Mouse (Mus musculus) CH12F3 (cell line): ENCODE data around the gene Wdr31.

Experiments
- in situ Hi-C: fragments of 300-500 bp; cut with MboI; formaldehyde crosslinking; loops from 2 replicates; pipeline ENCODE4 v1.14.3; 2020; ENCODE audit warnings: low sequenced_read_pairs

Gene Wdr31

DNA sequence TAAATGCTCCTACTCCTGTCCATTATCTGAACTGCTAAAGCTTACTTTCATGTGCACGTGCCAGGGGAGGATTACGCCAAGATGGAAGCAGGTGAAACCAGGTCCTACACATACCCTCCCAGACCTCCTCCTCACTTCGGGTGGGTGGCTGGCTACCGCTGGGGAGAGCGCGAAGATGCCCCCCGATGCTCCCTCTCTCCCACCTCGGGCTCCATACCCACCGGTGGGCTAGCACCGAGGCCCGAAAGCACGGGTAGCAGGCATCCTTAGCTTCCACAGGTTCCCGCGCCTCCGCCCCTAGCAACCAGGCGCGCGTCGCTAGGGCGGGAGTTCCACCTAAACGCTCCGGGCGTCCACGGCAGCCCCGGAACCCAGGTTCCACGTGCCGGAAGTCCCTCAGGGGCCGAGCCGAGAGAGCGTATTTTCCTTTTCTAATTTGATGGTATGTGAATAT lies at the start of gene Wdr31:
TSS of gene Wdr31 (minus strand) at position 299 of the 454 bp plus-strand sequence.
- in situ Hi-C loops: no loop called here

DNA sequence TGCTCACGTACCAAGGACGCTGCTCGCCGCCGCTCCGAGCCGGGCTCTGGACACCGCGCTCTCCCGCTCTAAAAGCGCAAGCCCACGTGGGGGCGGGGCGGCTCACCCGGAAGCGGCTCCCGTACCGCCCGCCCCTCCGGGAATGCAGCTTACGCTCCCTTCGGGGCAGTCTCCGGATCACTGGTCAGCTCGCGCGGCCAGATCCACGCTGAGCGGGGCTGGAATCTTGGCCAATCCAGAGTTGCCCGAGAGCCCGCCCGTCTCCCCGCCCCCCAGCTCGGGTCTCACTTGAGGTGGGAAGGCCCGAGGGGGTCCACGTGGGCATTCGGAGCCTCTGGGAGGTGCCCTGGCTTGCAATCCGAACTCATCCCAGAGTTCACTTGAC lies 49.1 kb upstream of the Wdr31 start, which contains the start of gene Alad:
TSS of gene Alad (minus strand) at position 70 of the 385 bp plus-strand sequence.
- in situ Hi-C loops: no loop called here

DNA sequence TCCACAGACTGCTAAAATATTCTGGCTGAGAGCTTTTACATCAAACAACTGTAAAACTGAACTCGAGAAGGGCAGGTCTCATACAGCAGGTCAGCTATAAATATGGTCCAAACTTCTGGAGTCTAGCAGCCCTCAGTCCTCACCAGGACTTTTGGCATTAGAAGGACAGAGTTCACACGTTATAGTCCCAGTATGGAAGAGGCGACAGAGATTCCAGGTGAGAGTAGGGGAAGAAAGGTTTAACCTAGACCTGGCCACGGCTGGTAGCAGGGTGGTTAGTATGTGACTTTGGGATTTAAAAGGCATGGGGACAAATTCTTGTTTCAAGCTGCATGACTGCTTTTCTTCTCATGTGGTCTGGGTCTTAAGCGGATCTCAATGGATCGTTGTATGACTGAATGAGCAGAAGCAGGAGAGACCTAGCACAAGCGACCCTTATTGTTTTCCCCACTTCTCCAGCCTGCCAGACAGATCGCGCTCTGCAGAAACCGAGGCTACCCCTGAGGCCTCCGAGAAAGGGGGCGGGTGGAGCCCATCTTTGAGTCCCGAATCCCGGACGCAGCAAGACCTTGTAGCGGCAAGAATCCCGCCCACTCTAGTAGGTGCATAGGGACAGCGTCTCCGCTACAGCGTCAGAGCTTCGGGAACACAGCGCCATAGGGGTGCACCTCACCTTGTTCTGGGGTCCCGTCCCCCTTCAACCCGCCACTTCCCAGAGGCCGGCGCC lies 48.6 kb upstream of the Wdr31 start:
- in situ Hi-C loops: no loop called here

DNA sequence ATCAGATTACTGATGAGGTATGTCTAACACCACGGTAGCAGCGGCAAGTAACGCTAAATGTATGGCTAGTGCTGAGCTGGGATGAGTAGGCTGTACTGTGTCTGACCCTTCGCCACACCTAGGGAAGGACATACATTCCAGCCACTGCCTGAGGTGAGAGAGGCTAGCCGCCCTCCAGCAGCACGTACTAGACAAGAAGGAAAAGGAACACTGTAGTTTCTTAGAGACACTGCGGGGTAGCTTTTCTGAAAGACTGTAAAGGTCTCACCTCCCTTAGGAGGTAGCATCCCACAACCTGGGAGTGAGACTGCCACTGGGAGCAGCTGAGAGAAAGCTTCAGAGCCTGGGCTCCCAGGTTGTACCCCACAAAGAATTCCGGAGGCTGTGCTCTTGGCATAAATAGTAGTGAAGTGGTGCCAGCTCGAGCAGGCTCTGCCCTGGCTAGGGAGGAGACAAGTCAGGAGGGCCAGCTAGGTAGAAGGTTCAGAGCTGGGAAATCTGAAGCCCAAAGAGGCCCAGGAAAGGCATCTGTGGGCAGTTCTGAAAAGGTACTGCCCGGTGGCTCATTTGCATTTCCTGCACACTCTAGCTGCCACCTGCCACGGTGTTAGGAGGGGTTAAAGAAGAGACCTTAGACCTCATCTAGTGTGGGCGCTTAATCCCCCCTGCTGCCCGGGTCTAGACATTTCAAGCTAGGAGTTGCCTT lies 47.9 kb upstream of the Wdr31 start:
- in situ Hi-C loops: no loop called here

DNA sequence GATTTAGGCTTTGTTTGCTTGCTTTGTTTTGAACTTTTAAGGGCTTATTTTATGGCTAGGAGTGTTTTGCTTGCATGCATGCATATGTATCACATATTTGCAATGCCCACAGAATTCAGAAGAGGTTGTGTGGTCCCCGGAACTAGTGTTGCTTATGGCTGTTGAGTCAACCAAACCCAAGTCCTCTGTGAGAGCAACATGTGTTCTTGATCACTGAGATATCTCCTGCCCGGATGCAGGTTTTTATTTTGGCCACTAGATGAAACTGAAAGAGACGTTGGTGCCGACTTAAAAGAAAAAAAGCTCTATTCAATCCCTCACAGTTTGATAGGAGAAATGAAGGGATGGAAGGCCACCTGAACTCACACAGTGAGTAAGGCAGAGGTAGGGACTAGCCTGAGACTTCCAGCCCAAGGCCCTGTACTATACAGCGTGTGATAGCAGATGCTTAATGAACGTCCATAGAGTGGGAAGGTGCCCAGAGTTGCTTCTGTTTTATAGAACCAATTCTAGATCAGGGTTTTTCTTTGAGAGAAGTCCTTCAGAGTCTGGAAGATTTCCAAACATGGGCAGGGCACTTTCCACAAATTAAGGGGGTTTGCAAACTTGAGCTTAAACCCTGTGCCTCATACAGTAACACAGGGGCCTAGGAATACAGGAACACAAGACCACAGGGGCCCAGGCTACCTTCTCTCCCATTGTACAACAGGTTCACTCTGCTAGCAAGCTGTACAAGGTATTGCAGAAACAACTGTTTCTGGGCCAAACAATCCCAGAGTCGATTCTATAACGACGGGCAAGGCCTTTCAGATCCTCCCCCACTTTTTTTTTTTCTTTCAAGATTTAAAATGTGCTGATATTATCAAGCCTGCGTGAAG lies 47.1 kb upstream of the Wdr31 start:
- in situ Hi-C loops: no loop called here

DNA sequence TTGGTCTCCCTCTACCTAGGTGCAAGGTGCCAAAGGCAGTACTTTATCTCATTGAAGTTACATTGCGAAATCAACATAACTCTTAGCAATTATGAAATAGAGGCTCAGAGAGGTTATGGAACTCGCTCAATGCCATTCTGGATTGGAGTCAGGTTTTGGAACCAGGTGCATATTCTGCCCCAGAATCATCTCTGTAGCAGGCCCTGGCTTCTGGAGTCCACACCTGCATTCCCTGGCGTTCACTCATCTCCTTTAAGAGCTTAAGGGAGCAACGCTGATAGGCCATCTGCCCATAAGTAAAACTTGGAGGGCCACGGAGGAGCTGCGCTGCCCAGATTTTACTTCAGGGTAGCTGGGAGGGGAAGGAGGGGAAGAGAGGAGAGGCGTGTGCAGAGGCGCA lies 46.4 kb upstream of the Wdr31 start:
- in situ Hi-C loops: no loop called here

DNA sequence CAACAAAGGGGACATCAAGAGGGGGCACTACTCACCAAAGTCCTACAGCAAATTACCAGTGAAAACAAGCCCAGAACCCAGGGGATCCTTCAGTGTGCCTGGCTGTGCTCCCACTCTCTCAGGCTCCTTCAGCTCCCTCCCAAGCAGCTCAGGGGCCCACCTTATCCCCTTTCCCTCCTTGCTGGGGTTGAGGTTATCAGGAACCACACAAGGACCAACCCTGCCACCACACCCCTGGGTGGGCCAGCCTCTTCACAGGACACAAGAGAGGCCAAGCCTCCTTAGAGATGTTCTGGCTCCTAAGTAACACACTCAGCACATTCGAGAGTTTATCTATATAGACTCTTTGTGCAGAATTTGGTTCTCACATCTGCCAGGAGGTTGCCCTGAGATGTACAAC lies 45.9 kb upstream of the Wdr31 start:
- in situ Hi-C loops: no loop called here

DNA sequence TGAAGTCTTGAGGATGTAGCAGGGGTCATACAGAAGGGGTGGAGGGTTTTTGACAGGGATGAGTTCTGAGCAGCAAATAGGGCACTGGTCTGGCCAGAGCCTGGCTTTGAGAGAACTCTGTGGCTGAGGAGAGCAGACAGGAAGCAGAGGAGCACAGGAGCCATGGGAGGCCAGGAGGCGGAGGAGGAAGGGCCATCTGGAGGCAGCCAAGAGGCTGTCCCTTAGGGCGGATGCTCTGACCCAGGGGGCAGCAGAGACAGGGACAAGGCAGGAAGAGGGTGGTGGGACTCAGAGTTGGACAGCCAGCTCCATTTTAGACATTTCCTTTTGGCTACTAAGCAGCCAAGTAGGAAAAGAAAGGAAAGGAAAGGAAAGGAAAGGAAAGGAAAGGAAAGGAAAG lies 45.4 kb upstream of the Wdr31 start:
- in situ Hi-C loops: no loop called here

- in situ Hi-C loops: no loop called here
Measured at GRCm38 (mm10) chr4:62515490-62515889, 44.8 kb upstream of the Wdr31 start.

DNA sequence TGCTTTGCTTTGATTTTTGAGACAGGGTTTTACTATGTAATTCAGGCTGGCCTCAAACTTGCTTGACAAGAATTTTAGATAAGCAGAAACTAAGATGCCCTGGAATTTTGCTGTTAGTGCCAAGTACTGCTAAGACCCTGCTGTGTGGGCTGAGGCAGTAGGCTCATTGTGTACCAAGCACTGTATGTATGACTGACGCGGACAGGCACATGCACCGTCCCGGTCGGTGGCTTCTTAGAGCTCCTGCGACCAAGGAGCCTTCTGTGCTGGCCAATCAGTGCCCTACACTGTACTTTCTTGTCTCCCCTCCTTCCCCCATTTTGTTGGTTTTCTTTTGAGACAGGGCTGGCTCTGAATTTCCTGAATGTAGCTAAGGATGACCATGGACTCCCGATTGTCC lies 44.3 kb upstream of the Wdr31 start:
- in situ Hi-C loops: no loop called here

GRCm38 (mm10) chr4:62513998-62514506 lies 43.4 kb upstream of the Wdr31 start:
- in situ Hi-C loops: no loop called here

DNA sequence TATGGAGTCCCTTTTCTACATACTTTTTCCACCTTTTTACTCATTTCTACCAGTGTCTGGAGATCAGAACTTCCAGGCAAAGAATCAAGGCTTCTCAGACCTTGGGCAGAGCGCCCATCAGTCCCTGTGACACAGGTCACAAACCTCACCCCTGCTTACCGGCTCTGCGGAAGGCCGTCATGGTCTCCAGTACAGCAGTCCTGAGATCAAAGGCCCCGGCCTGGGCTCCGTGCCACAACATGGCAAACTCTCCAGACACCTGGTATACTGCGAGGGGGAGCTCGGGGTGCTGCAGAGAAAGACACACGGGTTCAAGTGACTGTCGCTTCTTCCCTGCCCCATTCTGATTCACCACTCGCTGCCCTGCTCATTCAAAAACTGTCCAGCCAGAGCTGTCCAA lies 39.2 kb upstream of the Wdr31 start:
- in situ Hi-C loops: loop anchor here (10.0 kb wide), 1 partner anchor 155 kb away; no protein-coding TSS in a partner anchor

GRCm38 (mm10) chr4:62508839-62509238 lies 38.1 kb upstream of the Wdr31 start:
- in situ Hi-C loops: loop anchor here (10.0 kb wide), 1 partner anchor 154 kb away; no protein-coding TSS in a partner anchor

GRCm38 (mm10) chr4:62506798-62507197 lies 36.1 kb upstream of the Wdr31 start:
- in situ Hi-C loops: loop anchor here (10.0 kb wide), 1 partner anchor 152 kb away; no protein-coding TSS in a partner anchor

DNA sequence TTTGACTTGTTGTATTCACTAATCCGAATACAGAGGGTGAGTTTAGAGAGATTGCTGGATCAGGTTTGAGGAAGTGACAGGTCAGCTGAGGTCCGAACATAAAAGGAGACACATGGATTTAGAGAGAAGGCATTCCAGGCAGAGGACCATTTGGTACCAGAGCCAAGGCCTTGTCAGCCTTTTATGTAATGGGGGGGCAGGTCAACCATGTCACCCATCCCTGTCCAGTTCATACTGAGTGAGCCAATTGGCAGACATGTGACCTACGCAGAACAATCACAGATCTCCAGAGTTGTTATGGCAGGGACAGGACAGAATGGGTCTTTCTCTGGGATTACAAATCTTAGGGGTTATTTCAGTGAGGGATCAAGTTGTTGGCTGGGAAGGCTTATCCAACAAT lies 35.3 kb upstream of the Wdr31 start:
- in situ Hi-C loops: loop anchor here (10.0 kb wide), 1 partner anchor 151 kb away; no protein-coding TSS in a partner anchor

DNA sequence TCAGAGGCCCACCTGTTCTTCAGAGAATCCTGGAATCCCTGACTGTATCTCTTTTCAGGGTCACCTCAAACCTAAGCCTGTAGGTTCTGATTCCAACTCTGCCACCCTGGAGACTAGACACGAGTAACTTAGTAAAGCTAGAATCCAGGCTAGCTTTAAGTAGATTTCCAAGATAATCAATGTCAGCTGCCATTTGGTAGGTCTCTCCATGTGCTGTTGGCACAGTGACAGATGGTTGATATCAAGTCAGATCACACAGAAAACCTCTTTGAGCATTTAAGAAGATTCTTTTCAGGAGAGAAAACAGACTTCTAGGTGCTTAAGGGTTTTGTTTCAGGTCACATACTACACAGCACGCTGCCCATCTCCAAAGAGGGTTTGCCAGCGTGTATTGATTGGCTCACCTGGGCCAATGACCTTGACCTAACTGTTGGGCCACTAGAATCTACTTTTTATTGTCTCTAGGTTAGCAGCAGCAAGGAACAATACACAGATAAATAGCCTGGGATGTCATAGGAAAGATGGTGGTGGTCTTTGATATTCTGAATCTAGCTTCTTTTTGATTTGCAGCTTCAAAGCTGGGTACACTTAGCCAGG lies 32.8 kb upstream of the Wdr31 start, which contains the start of gene Hdhd3:
TSS of gene Hdhd3 (minus strand) at position 94 of the 597 bp plus-strand sequence.
- in situ Hi-C loops: loop anchor here (10.0 kb wide), 1 partner anchor 149 kb away; no protein-coding TSS in a partner anchor

DNA sequence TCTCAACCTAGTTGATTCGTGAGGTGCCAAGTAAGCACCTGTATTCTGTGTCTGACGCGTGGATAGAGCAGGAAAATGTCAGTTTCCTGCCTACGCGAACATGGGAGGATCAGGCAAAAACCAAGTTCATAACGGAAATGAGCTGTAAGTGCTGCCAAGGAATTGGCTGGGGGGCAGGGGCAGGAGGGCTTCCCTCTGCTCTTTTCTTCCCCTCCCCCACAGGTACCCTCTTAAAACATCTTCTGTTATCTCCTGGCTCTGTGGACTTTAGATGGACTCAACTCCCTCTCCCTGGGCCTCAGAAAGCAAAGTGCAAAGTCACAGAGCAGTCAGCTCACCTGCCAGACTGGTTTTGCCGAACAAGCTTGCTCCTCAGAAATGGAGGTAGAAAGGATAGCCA lies 32.3 kb upstream of the Wdr31 start:
- in situ Hi-C loops: loop anchor here (10.0 kb wide), 1 partner anchor 148 kb away; no protein-coding TSS in a partner anchor

- in situ Hi-C loops: loop anchor here (10.0 kb wide), 1 partner anchor 147 kb away; no protein-coding TSS in a partner anchor
Measured at GRCm38 (mm10) chr4:62501964-62502732, 31.5 kb upstream of the Wdr31 start.

- in situ Hi-C loops: loop anchor here (10.0 kb wide), 1 partner anchor 147 kb away; no protein-coding TSS in a partner anchor
Measured at GRCm38 (mm10) chr4:62501534-62501933, 30.8 kb upstream of the Wdr31 start.
